Mouse (Mus musculus) forebrain, embryonic 10.5 days (tissue): ENCODE results near the gene Ppp2r2d. TPM values are rescaled to one million over a fixed set of nuclear protein-coding genes. Genes with fewer than 3 reads are reported as not detected.

Experiments
- DNase-seq: peaks from one replicate; pipeline ENCODE4 v3.0.0-alpha.2; 2017; ENCODE audit warnings: low spot score; ENCODE audit errors: extremely low spot score
- H3K27ac ChIP-seq: fragments of 300-500 bp; sonication (generic); 2 replicates; pipeline ENCODE4 v1.5.1; 2016; ENCODE audit warnings: mild to moderate bottlenecking
- H3K27me3 ChIP-seq: fragments of 300-500 bp; sonication (generic); 2 replicates; pipeline ENCODE4 v1.6.1; 2016; ENCODE audit warnings: mild to moderate bottlenecking; ENCODE audit not compliant: poor library complexity, severe bottlenecking
- H3K36me3 ChIP-seq: fragments of 300-500 bp; sonication (generic); replicated peaks from 2 replicates; pipeline ENCODE4 v1.6.1; 2016; ENCODE audit warnings: mild to moderate bottlenecking, moderate library complexity
- H3K4me1 ChIP-seq: fragments of 300-500 bp; sonication (generic); 2 replicates; pipeline ENCODE4 v1.6.1; 2016
- H3K4me3 ChIP-seq: fragments of 300-500 bp; sonication (generic); 2 replicates; pipeline ENCODE4 v1.5.1; 2016; ENCODE audit warnings: mild to moderate bottlenecking, moderate library complexity
- H3K9me3 ChIP-seq: fragments of 300-500 bp; sonication (generic); 2 replicates; pipeline ENCODE4 v1.6.1; 2016; ENCODE audit warnings: mild to moderate bottlenecking, moderate library complexity
- WGBS: fragments of 180-500 bp; shearing (Covaris S2); methylation state at CpG from one replicate; pipeline ENCODE4 v1.1.7; 2016; 5-methylcytosine and 5-hydroxymethylcytosine counted together
- polyA plus RNA-seq: library from polyadenylated mRNA; unstranded; fragments of >200 nt; fragmentation: Nextera tagmentation; extraction: Ambion mirVana; gene quantifications from 2 replicates; pipeline ENCODE4 v1.2.1, GENCODE M21; 2016

Gene Ppp2r2d
- 44.4 and 47.0 TPM in 2 replicates for polyA plus RNA-seq

GRCm38 (mm10) chr7:138845544-138846391, at the start of gene Ppp2r2d, which contains the start of gene Mapk1ip1:
Ppp2r2d (plus strand) TSS chr7:138846079.
Mapk1ip1 (minus strand) TSS chr7:138846273.
- no peaks in the 10 kb centered on the region for H3K27me3 ChIP-seq
- peak within 1 kb of the TSS; percentile 99 for H3K4me3 ChIP-seq
- peak; percentile 93 for DNase-seq
- WGBS, result under 1% methylated on average over 51 of the region's 51 CpGs
- H3K4me1 ChIP-seq, result peaks cover 50% of the 10 kb centered on the region
- peaks cover 28% of the 10 kb centered on the region for H3K36me3 ChIP-seq
- H3K9me3 ChIP-seq, result no peaks in the 10 kb centered on the region
- H3K27ac ChIP-seq, result peak within 1 kb of the TSS; percentile 97

GRCm38 (mm10) chr7:138803386-138803785, 42.5 kb upstream of the Ppp2r2d start:
- Histone ChIP-seq H3K36me3 (no peaks in the 10 kb centered on the region), H3K27ac (no peak overlapping the region), H3K27me3 (no peaks in the 10 kb centered on the region), H3K4me1 (no peaks in the 10 kb centered on the region), H3K9me3 (peaks cover 10% of the 10 kb centered on the region; the same call in 1 of the 2 replicates), H3K4me3 (no peak overlapping the region)
- no peak for DNase-seq
- 54% methylated on average over 4 of the region's 4 CpGs for WGBS

- WGBS, result 92% methylated on average over 3 of the region's 3 CpGs
- Histone ChIP-seq H3K9me3 (peaks cover 10% of the 10 kb centered on the region; the same call in 1 of the 2 replicates), H3K36me3 (no peaks in the 10 kb centered on the region), H3K27ac (no peak overlapping the region), H3K4me1 (no peaks in the 10 kb centered on the region), H3K4me3 (no peak overlapping the region), H3K27me3 (no peaks in the 10 kb centered on the region)
- no peak for DNase-seq
These were observed 38.7 kb upstream of the Ppp2r2d start for GRCm38 (mm10) chr7:138807146-138807545.

- no peak for DNase-seq
- no peaks in the 10 kb centered on the region for H3K9me3 ChIP-seq
- no peak overlapping the region for H3K27ac ChIP-seq
- no peaks in the 10 kb centered on the region for H3K36me3 ChIP-seq
- H3K4me1 ChIP-seq, result peaks cover 5% of the 10 kb centered on the region
- H3K4me3 ChIP-seq, result no peak overlapping the region
- no peaks in the 10 kb centered on the region for H3K27me3 ChIP-seq
- WGBS, result 77% methylated on average over 11 of the region's 11 CpGs
These were observed 32.5 kb upstream of the Ppp2r2d start for GRCm38 (mm10) chr7:138813213-138813875.

GRCm38 (mm10) chr7:138818314-138818713, 27.6 kb upstream of the Ppp2r2d start:
- Histone ChIP-seq H3K27me3 (no peaks in the 10 kb centered on the region), H3K4me3 (no peak overlapping the region), H3K36me3 (no peaks in the 10 kb centered on the region), H3K27ac (no peak overlapping the region), H3K4me1 (peaks cover 2% of the 10 kb centered on the region), H3K9me3 (no peaks in the 10 kb centered on the region)
- DNase-seq, result no peak
- WGBS, result 57% methylated on average over 4 of the region's 4 CpGs

- no peak overlapping the region for H3K4me3 ChIP-seq
- H3K27me3 ChIP-seq, result no peaks in the 10 kb centered on the region
- H3K27ac ChIP-seq, result no peak overlapping the region
- no peaks in the 10 kb centered on the region for H3K36me3 ChIP-seq
- H3K4me1 ChIP-seq, result no peaks in the 10 kb centered on the region
- WGBS, result 88% methylated on average over 6 of the region's 6 CpGs
- DNase-seq, result no peak
- no peaks in the 10 kb centered on the region for H3K9me3 ChIP-seq
These were observed 21.5 kb upstream of the Ppp2r2d start for GRCm38 (mm10) chr7:138824423-138824822.

- Histone ChIP-seq H3K36me3 (no peaks in the 10 kb centered on the region), H3K27ac (no peak overlapping the region), H3K27me3 (no peaks in the 10 kb centered on the region), H3K4me1 (no peaks in the 10 kb centered on the region), H3K9me3 (no peaks in the 10 kb centered on the region), H3K4me3 (no peak overlapping the region)
- no peak for DNase-seq
- WGBS, result 91% methylated on average over 19 of the region's 19 CpGs
These were observed 20.7 kb upstream of the Ppp2r2d start for GRCm38 (mm10) chr7:138824995-138825756.

- 18% methylated on average over 11 of the region's 11 CpGs for WGBS
- H3K9me3 ChIP-seq, result no peaks in the 10 kb centered on the region
- no peaks in the 10 kb centered on the region for H3K27me3 ChIP-seq
- H3K27ac ChIP-seq, result no peak overlapping the region
- no peak overlapping the region for H3K4me3 ChIP-seq
- peak; percentile 60 for DNase-seq
- H3K36me3 ChIP-seq, result no peaks in the 10 kb centered on the region
- no peaks in the 10 kb centered on the region for H3K4me1 ChIP-seq
These were observed 18.1 kb upstream of the Ppp2r2d start for GRCm38 (mm10) chr7:138827812-138828211.

GRCm38 (mm10) chr7:138835028-138835427, 10.9 kb upstream of the Ppp2r2d start:
- Histone ChIP-seq H3K4me1 (no peaks in the 10 kb centered on the region), H3K27me3 (no peaks in the 10 kb centered on the region), H3K4me3 (no peak overlapping the region), H3K36me3 (peaks cover 13% of the 10 kb centered on the region), H3K9me3 (no peaks in the 10 kb centered on the region), H3K27ac (no peak overlapping the region)
- no peak for DNase-seq
- WGBS, result 97% methylated on average over 3 of the region's 3 CpGs

- H3K4me3 ChIP-seq, result no peak overlapping the region
- peaks cover 27% of the 10 kb centered on the region for H3K4me1 ChIP-seq
- WGBS, result 48% methylated on average over 4 of the region's 4 CpGs
- peak; percentile 72 for DNase-seq
- no peaks in the 10 kb centered on the region for H3K27me3 ChIP-seq
- 0 out of 2 replicates have a peak overlapping the region, but pooled peaks have one; percentile 25 for H3K27ac ChIP-seq
- H3K9me3 ChIP-seq, result no peaks in the 10 kb centered on the region
- H3K36me3 ChIP-seq, result peaks cover 10% of the 10 kb centered on the region
These were observed 5.3 kb upstream of the Ppp2r2d start for GRCm38 (mm10) chr7:138840594-138841021.

GRCm38 (mm10) chr7:138841436-138842151, 4.3 kb upstream of the Ppp2r2d start:
- 84% methylated on average over 3 of the region's 3 CpGs for WGBS
- H3K4me3 ChIP-seq, result no peak overlapping the region
- peaks cover 27% of the 10 kb centered on the region for H3K4me1 ChIP-seq
- H3K27me3 ChIP-seq, result no peaks in the 10 kb centered on the region
- H3K36me3 ChIP-seq, result peaks cover 1% of the 10 kb centered on the region
- DNase-seq, result no peak
- no peak overlapping the region for H3K27ac ChIP-seq
- no peaks in the 10 kb centered on the region for H3K9me3 ChIP-seq

- no peak for DNase-seq
- no peaks in the 10 kb centered on the region for H3K27me3 ChIP-seq
- H3K9me3 ChIP-seq, result no peaks in the 10 kb centered on the region
- peaks cover 5% of the 10 kb centered on the region for H3K36me3 ChIP-seq
- 93% methylated on average over 4 of the region's 4 CpGs for WGBS
- H3K4me3 ChIP-seq, result no peak overlapping the region
- H3K4me1 ChIP-seq, result peaks cover 42% of the 10 kb centered on the region
- H3K27ac ChIP-seq, result no peak overlapping the region
These were observed 2.5 kb upstream of the Ppp2r2d start for GRCm38 (mm10) chr7:138843421-138843820.
